Mouse (Mus musculus) stomach, postnatal 0 days (tissue): ENCODE data around the gene Rundc3a.

Experiments used
- CTCF ChIP-seq: IDR thresholded peaks from 2 replicates; pipeline ENCODE4 v1.5.1; 2016; ENCODE audit warnings: antibody characterized with exemption, low read depth, mild to moderate bottlenecking, moderate library complexity
- EP300 ChIP-seq: optimal IDR thresholded peaks from 2 replicates; pipeline ENCODE3; 2016; ENCODE audit warnings: antibody characterized with exemption

- no peak for TF ChIP-seq CTCF
- no peak for TF ChIP-seq EP300
These were observed 46.3 kb upstream of the Rundc3a start for GRCm38 (mm10) chr11:102346926-102347325.
